Mouse (Mus musculus) layer of hippocampus, adult 11-12 months (tissue): Measurements from ENCODE around the gene Ninj1.

ENCODE experiments used
- DNase-seq: peaks from one replicate; pipeline ENCODE4 v3.0.0; 2022; ENCODE audit warnings: low spot score

Gene Ninj1

GRCm38 (mm10) chr13:49187288-49188218, at the start of gene Ninj1:
TSS of gene Ninj1 (plus strand) at chr13:49187485.
- peak; percentile 76 for DNase-seq

GRCm38 (mm10) chr13:49140567-49140966, 46.7 kb upstream of the Ninj1 start:
- DNase-seq, result no peak

- DNase-seq, result no peak
These were observed 44.9 kb upstream of the Ninj1 start for GRCm38 (mm10) chr13:49142396-49142795.

GRCm38 (mm10) chr13:49143323-49143722, 44.0 kb upstream of the Ninj1 start:
- no peak for DNase-seq

GRCm38 (mm10) chr13:49144451-49144850, 42.8 kb upstream of the Ninj1 start:
- DNase-seq, result no peak

- DNase-seq, result no peak
These were observed 41.9 kb upstream of the Ninj1 start for GRCm38 (mm10) chr13:49145396-49145795.

GRCm38 (mm10) chr13:49146040-49146697, 41.1 kb upstream of the Ninj1 start:
- no peak for DNase-seq

- no peak for DNase-seq
These were observed 40.6 kb upstream of the Ninj1 start for GRCm38 (mm10) chr13:49146698-49147006.

- DNase-seq, result peak; percentile 53
These were observed 40.1 kb upstream of the Ninj1 start for GRCm38 (mm10) chr13:49147007-49147857.

GRCm38 (mm10) chr13:49147858-49148226, 39.4 kb upstream of the Ninj1 start, which contains the start of gene Wnk2:
TSS of gene Wnk2 (minus strand) at chr13:49148014.
- peak; percentile 77 for DNase-seq

GRCm38 (mm10) chr13:49148687-49149086, 38.6 kb upstream of the Ninj1 start:
- DNase-seq, result no peak

- no peak for DNase-seq
These were observed 33.3 kb upstream of the Ninj1 start for GRCm38 (mm10) chr13:49154028-49154427.

- DNase-seq, result no peak
These were observed 32.7 kb upstream of the Ninj1 start for GRCm38 (mm10) chr13:49154621-49155020.

GRCm38 (mm10) chr13:49156645-49157044, 30.6 kb upstream of the Ninj1 start:
- DNase-seq, result no peak

GRCm38 (mm10) chr13:49158040-49158713, 29.1 kb upstream of the Ninj1 start:
- no peak for DNase-seq

GRCm38 (mm10) chr13:49161236-49161635, 26.0 kb upstream of the Ninj1 start:
- DNase-seq, result no peak

GRCm38 (mm10) chr13:49162722-49163121, 24.6 kb upstream of the Ninj1 start:
- no peak for DNase-seq

GRCm38 (mm10) chr13:49163645-49164044, 23.6 kb upstream of the Ninj1 start:
- no peak for DNase-seq

- DNase-seq, result no peak
These were observed 20.2 kb upstream of the Ninj1 start for GRCm38 (mm10) chr13:49167081-49167480.

- DNase-seq, result peak; percentile 92
These were observed 17.7 kb upstream of the Ninj1 start for GRCm38 (mm10) chr13:49169448-49170207.

GRCm38 (mm10) chr13:49170623-49171022, 16.7 kb upstream of the Ninj1 start:
- no peak for DNase-seq
